Mouse (Mus musculus) kidney, postnatal 4 days (tissue): ENCODE results near the gene Smim24.
A peak's percentile ranks its signal among the peaks of the same experiment; 100 is the strongest.

Experiments
- DNase-seq, 2 experiments: peaks; one replicate each; pipeline ENCODE4 v3.0.0; 2021; ENCODE audit warnings: mixed read lengths in 2 of 2

Gene Smim24

DNA sequence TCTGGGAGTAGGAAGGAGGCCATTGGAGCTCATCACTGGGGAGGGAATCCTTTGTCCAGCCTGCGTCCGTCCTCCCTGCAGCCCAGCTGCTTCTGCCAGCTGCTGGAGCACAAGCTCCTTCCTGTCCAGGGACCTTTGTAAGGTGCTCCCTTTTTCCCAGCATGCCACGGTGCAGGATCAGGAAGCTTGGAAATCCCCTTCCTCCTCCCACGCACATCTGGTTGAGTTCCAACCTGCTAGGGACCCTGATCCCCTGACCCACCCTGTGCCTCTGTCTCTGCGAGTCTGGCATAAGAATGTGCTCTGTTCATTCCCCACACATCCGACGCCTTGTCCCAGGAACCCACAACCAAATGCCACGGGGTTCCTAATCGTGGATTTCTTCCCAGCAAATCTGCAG is 18.1 kb downstream of the Smim24 start:
- peak; percentile 57 to 70 for DNase-seq

GRCm38 (mm10) chr10:81411471-81412400 is 18.9 kb downstream of the Smim24 start:
- peak; percentile 77 to 86 for DNase-seq

DNA sequence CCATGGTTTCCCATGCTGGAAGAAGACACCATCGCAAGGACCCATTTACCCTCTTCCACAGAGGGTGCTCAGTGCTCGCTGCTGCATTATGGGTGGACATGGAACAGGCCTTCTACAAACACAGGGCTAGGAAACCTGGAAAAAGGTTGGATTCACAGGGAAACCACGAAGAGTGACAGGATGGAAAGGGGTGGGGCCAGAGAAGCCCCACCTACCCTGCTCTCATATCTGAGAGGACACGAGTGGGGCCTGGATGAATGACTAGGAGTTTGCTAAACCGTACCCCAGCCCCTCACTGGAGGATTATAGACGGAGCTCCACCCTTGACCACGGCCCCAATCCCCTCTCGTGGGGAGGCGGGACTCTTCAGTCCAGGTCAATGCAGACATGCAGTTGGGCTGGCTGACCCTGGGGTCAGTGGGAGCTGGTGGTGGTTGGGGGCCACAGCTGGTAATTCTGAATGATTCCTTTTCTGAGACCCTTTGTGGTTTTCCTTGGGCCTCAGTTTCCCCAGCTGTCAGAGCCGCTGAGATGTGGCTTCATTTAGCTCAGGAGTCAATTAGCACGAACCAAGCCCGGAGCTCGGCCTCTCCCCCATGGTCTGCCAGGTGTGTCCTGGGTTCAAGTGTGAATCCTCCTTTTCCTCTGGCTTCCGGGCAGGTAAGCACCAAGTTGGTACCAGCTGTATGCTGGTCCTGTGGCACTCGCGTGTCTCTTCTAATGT is 19.9 kb downstream of the Smim24 start:
- peak in 1 of 2 experiments; percentile 31 for DNase-seq

DNA sequence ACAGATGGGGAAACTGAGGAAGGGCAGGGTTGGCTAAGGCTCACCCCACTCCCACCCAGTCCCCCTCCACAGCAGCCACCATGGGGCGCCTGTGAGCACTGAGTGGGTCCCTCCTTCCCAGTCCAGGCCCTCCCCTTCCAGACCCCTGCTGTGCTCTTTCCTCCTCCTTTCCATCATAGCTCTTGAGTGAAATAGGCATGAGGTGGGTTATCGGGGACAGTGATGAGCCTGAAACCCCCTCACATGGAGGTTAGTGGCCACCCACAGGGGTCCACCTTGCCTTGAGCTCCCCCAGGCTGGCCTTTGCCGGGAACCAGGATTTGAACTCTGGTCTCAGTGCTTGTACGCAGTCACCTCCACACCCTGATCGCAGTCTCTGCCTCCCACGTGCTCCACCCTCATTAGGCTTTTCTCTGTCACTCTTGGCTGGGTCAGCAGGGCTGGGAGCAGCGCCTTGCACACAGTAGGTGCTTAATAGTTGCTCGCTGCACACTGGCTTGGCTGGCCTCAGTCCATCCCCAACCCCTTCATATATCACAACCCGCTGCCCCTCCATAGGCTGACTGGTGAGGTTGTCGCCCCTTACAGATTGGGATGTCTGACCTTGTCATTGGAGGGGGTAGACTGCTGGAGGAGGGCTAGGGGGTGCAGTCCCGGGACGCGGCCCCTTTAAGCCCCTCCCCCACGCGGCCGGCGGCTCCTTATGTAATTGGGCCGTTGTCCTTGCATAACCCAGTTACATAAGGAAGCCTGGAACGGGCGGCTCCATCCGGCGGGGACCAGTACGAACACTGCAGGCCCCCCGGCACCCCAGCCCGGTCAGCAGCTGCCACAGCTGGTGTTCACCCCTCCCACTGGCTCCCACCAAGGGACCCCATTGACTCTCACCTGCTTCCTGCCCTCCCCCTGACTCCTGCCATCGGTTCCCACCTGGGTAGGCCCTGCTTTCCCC is 20.7 kb downstream of the Smim24 start:
- DNase-seq = peak; percentile 90 to 93

GRCm38 (mm10) chr10:81414682-81415081 is 21.8 kb downstream of the Smim24 start:
- DNase-seq = peak in 1 of 2 experiments; percentile 74

GRCm38 (mm10) chr10:81415146-81415545 is 22.3 kb downstream of the Smim24 start:
- DNase-seq = no peak

DNA sequence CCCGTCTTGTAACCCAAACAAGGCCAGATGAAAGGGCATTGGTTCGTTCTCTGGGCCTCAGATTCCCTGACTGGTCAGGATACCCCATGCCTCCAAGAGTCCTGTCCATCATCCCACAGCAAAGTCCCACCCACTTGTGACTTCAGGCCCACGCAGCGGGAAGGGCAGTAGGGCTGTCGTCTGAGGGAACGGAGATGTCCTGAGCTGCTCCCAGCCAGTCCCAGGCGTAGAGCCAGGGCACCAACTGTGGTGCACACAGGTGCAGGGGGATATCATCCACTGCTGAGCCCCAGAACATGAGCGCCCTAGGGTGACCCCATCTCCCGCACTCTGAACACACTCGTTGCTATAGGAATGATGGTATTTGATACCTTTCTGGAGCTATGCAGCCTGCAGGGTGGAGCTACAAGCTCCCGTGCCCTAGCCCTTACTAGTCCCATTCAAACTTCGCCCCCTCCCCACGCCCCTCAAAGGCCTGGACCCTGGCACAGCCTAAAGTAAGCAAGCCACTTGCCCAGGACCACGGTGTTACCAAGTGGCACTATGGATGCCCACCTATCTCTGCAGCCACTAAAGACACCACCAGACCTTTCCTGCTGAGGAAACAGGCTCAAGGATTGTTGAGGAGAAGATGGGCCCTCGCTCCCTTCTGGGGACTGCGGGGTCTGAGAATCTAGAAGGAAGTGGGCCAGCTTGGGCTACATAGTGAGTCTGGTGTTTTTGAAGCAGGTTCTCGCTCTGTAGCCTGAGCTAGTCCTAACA is 22.9 kb downstream of the Smim24 start:
- no peak for DNase-seq

DNA sequence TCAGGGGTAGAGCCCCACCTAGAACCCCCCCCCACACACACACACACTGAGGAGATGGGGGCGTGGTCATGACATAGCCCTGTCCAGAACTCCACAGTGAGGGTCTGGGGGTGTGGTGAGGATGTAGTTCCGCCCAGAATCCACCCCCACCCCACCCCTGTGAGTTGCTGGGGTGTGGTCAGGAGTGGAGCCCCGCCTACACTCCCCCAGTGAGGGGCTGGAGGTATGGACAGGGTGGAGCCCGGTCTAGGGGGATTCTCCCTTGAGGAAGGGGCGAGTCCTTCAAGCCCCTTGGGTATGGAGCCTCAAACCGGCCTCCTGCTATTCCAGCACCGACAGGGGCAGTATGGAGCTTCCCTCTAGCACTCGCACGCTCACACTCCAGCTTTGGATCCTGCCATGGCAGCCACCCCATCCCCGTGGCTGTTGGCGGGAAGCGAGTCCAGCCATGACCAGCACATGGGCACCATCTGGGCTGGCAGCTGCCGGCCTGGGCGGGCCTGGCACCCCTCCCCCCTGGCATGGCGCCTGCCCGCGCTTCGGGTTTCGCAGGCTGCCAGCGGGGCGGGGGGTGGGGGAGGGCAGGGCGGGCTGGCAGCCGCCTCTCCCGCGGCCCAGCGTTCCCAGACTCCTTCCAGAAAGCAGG is 23.9 kb downstream of the Smim24 start:
- peak; percentile 82 to 89 for DNase-seq

- DNase-seq = peak in 1 of 2 experiments; percentile 6
Observed at GRCm38 (mm10) chr10:81417227-81418215, 24.7 kb downstream of the Smim24 start.

- peak; percentile 0 to 6 for DNase-seq
Observed at GRCm38 (mm10) chr10:81418216-81419070, 25.6 kb downstream of the Smim24 start.

DNA sequence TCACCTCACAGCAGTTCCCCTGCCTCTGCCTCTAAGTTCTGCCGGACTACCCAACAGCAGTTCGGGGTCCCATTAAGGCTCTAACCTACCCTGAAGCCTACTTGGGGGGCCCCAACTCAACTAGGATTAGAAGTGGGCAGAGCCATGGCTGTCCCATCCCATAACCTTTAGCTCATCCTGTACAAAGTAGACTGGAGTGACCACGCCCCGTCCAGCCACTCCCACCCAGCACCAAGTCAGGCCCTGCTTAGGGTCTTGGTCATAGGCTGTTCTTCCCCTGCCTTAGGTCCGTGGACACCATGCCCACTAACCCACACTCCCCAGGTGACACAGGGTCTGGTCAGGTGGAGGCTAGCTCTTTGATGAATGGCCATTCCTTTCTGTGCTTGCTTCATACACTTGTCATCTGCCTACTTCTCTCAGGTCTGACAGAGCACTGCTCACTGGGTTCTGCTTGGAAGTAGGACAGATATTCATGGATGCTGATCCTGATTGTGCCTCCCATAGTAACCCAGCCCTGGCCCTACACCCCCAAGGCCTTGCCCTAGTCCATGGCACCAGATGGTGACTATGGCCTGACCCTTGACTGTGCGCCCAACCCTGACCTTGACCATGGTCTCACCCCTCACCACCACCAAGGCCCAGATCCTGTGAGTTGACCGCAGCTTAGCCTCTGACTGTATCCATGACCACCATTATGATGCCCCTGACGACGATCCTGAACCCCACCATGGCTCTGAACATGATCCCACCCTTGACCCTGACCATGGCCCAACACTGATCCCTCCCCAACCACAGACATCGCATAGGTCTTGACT is 26.5 kb downstream of the Smim24 start:
- DNase-seq = peak in 1 of 2 experiments; percentile 1

GRCm38 (mm10) chr10:81420191-81420767 is 27.4 kb downstream of the Smim24 start:
- DNase-seq = peak; percentile 3 to 11

DNA sequence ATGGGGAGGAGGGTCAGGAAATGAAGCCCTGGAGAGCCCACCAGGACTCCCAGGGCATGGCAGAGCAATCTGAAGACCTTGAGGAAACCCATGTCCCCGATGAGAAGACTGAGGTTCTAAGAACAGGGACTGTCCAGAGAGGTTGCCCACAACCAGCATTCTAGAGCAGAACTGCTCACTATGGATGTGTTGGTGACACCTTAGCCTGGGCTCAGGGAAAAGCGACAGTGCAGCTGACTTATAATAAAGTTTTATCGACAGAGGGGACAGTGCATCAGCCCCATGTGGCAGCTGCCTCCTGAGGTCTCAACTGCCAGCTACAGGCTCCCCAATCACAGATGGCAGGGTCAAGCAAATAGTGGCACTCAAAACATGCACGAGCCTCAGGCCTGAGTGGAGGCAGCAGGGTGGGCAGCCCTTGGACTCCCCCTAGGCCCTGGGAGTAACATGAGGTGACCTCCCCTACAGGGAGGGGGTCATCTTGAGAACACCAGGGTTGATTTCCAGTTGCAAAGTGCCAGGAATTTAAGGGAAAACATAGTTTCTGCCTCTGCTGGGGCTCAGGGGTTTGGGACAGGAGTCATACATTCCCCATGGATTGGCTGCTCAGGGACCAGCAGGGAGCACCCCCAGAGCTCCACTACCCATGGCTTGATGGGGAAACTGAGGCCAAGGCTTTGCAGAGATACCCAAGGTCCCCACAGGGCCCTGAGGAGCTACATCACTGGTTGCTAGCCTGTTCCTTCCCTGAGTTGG is 28.4 kb downstream of the Smim24 start:
- peak in 1 of 2 experiments; percentile 2 for DNase-seq

- peak; percentile 1 to 8 for DNase-seq
Observed at GRCm38 (mm10) chr10:81421797-81422100, 28.9 kb downstream of the Smim24 start.

GRCm38 (mm10) chr10:81422191-81422590 is 29.3 kb downstream of the Smim24 start:
- peak; percentile 3 to 5 for DNase-seq

GRCm38 (mm10) chr10:81422661-81423217 is 29.9 kb downstream of the Smim24 start:
- peak in 1 of 2 experiments; percentile 2 for DNase-seq
